Mouse (Mus musculus) MEL (cell line): ENCODE results near the gene Dnajc11. TPM values are rescaled to one million over a fixed set of nuclear protein-coding genes. Genes with fewer than 3 reads are reported as not detected.
A peak's percentile ranks its signal among the peaks of the same experiment; 100 is the strongest.

Experiments
- DNase-seq: peaks from one replicate; pipeline ENCODE4 v3.0.0; 2011; ENCODE audit warnings: low read depth, low spot score
- H3K27ac ChIP-seq: 2 replicates; pipeline ENCODE4 v1.5.1; 2012; ENCODE audit warnings: low read depth, mild to moderate bottlenecking, control low read depth, low read length, moderate library complexity; ENCODE audit not compliant: control insufficient read depth
- H3K27me3 ChIP-seq, 2 experiments: fragments of 150-350 bp in 1 of 2; sonication (generic) in 1 of 2; 2 replicates each; pipeline ENCODE4 v1.6.1; 2012; ENCODE audit warnings: low read length in 2 of 2, mild to moderate bottlenecking in 2 of 2, improper control_type of control experiment in 1 of 2, moderate library complexity in 1 of 2; ENCODE audit not compliant: insufficient read depth in 2 of 2, control insufficient read depth in 1 of 2
- H3K36me3 ChIP-seq, 2 experiments: 2 replicates each; pipeline ENCODE4 v1.6.1; 2012 to 2014; ENCODE audit warnings: low read length in 2 of 2, improper control_type of control experiment in 1 of 2, inconsistent platforms in 1 of 2, mild to moderate bottlenecking in 1 of 2; ENCODE audit not compliant: insufficient read depth in 2 of 2, control insufficient read depth in 1 of 2
- H3K4me1 ChIP-seq, 2 experiments: fragments of 150-350 bp in 1 of 2; sonication (generic) in 1 of 2; 2 replicates each; pipeline ENCODE4 v1.6.1; 2012; ENCODE audit warnings: low read length in 2 of 2, improper control_type of control experiment in 1 of 2, mild to moderate bottlenecking in 1 of 2; ENCODE audit not compliant: insufficient read depth in 2 of 2, control insufficient read depth in 1 of 2
- H3K4me3 ChIP-seq, 2 experiments: fragments of 150-350 bp in 1 of 2; sonication (generic) in 1 of 2; 2 replicates each; pipeline ENCODE4 v1.5.1; 2012; ENCODE audit warnings: low read depth in 2 of 2, low read length in 2 of 2, mild to moderate bottlenecking in 2 of 2, moderate library complexity in 2 of 2, control low read depth in 1 of 2, improper control_type of control experiment in 1 of 2; ENCODE audit not compliant: control insufficient read depth in 1 of 2, insufficient read depth in 1 of 2
- H3K79me2 ChIP-seq: 2 replicates; pipeline ENCODE4 v1.6.1; 2012; ENCODE audit warnings: mild to moderate bottlenecking, low read length, moderate library complexity; ENCODE audit not compliant: control insufficient read depth, poor library complexity, insufficient read depth
- H3K9ac ChIP-seq: 2 replicates; pipeline ENCODE4 v1.6.1; 2012; ENCODE audit warnings: low read depth, mild to moderate bottlenecking, control low read depth, low read length, moderate library complexity; ENCODE audit not compliant: control insufficient read depth, poor library complexity, severe bottlenecking
- H3K9me3 ChIP-seq: fragments of 150-350 bp; sonication (generic); replicated peaks from 2 replicates; pipeline ENCODE4 v1.6.1; 2012; ENCODE audit warnings: mild to moderate bottlenecking, low read length, improper control_type of control experiment, moderate library complexity; ENCODE audit not compliant: insufficient read depth
- BHLHE40 ChIP-seq: IDR thresholded peaks from 2 replicates; pipeline ENCODE4 v1.6.1; 2012; ENCODE audit warnings: low read depth, mild to moderate bottlenecking, inconsistent platforms, low read length, improper control_type of control experiment, borderline replicate concordance
- CHD1 ChIP-seq: IDR thresholded peaks from 2 replicates; pipeline ENCODE4 v1.6.1; 2012; ENCODE audit warnings: low read depth, mild to moderate bottlenecking, inconsistent platforms, low read length, improper control_type of control experiment
- CHD2 ChIP-seq: IDR thresholded peaks from 2 replicates; pipeline ENCODE4 v1.6.1; 2011; ENCODE audit warnings: low read length, improper control_type of control experiment
- CTCF ChIP-seq, 3 experiments: IDR thresholded peaks in 2 of 3; conservative IDR thresholded peaks in 1 of 3; 2 replicates each; pipeline ENCODE4 v1.5.1; 2011 to 2012; ENCODE audit warnings: low read length in 3 of 3, low read depth in 2 of 3, mild to moderate bottlenecking in 2 of 3, improper control_type of control experiment in 1 of 3, inconsistent platforms in 1 of 3, mixed read lengths in 1 of 3, moderate library complexity in 1 of 3; ENCODE audit not compliant: control insufficient read depth in 1 of 3, insufficient read depth in 1 of 3, poor library complexity in 1 of 3, severe bottlenecking in 1 of 3
- E2F4 ChIP-seq: IDR thresholded peaks from 2 replicates; pipeline ENCODE4 v1.6.1; 2011; ENCODE audit warnings: low read depth, low read length, improper control_type of control experiment, borderline replicate concordance
- ELF1 ChIP-seq: IDR thresholded peaks from 2 replicates; pipeline ENCODE4 v1.6.1; 2014; ENCODE audit warnings: low read depth, mild to moderate bottlenecking, inconsistent platforms, low read length, improper control_type of control experiment, moderate library complexity
- EP300 ChIP-seq, 2 experiments: IDR thresholded peaks; 2 replicates each; pipeline ENCODE4 v1.6.1; 2011; ENCODE audit warnings: improper control_type of control experiment in 2 of 2, low read length in 2 of 2, low read depth in 1 of 2, mild to moderate bottlenecking in 1 of 2
- ETS1 ChIP-seq: IDR thresholded peaks from 2 replicates; pipeline ENCODE4 v1.6.1; 2012; ENCODE audit warnings: low read depth, mild to moderate bottlenecking, inconsistent platforms, low read length, improper control_type of control experiment, moderate library complexity
- GABPA ChIP-seq: IDR thresholded peaks from 2 replicates; pipeline ENCODE4 v1.6.1; 2012; ENCODE audit warnings: low read depth, mild to moderate bottlenecking, inconsistent platforms, low read length, improper control_type of control experiment, moderate library complexity
- GATA1 ChIP-seq: IDR thresholded peaks from 2 replicates; pipeline ENCODE4 v1.6.1; 2011; ENCODE audit warnings: low read depth, low read length, improper control_type of control experiment
- JUND ChIP-seq: IDR thresholded peaks from 2 replicates; pipeline ENCODE4 v1.6.1; 2011; ENCODE audit warnings: low read depth, mild to moderate bottlenecking, improper control_type of control experiment, low read length
- KAT2A ChIP-seq: conservative IDR thresholded peaks from 2 replicates; pipeline ENCODE4 v1.6.1; 2012; ENCODE audit warnings: low read depth, low read length, improper control_type of control experiment, inconsistent platforms
- MAZ ChIP-seq: IDR thresholded peaks from 2 replicates; pipeline ENCODE4 v1.6.1; 2012; ENCODE audit warnings: low read depth, mild to moderate bottlenecking, inconsistent platforms, low read length, improper control_type of control experiment
- MEF2A ChIP-seq: IDR thresholded peaks from 2 replicates; pipeline ENCODE4 v1.6.1; 2014; ENCODE audit warnings: low read depth, mild to moderate bottlenecking, inconsistent platforms, low read length, improper control_type of control experiment; ENCODE audit not compliant: poor library complexity, insufficient replicate concordance, severe bottlenecking; ENCODE audit errors: extremely low read depth
- MXI1 ChIP-seq: IDR thresholded peaks from 2 replicates; pipeline ENCODE4 v1.6.1; 2011; ENCODE audit warnings: mild to moderate bottlenecking, low read depth, low read length, improper control_type of control experiment
- MYC ChIP-seq: IDR thresholded peaks from 2 replicates; pipeline ENCODE4 v1.6.1; 2011; ENCODE audit warnings: low read depth, mild to moderate bottlenecking, low read length, improper control_type of control experiment, moderate library complexity
- NRF1 ChIP-seq: IDR thresholded peaks from 2 replicates; pipeline ENCODE4 v1.6.1; 2014; ENCODE audit warnings: low read depth, mild to moderate bottlenecking, inconsistent platforms, low read length, improper control_type of control experiment, moderate library complexity; ENCODE audit not compliant: poor library complexity, insufficient read depth, severe bottlenecking
- POLR2AphosphoS2 ChIP-seq: IDR thresholded peaks from 2 replicates; pipeline ENCODE4 v1.6.1; 2011; ENCODE audit warnings: low read length, improper control_type of control experiment
- RAD21 ChIP-seq: IDR thresholded peaks from 2 replicates; pipeline ENCODE4 v1.6.1; 2011; ENCODE audit warnings: mild to moderate bottlenecking, low read depth, low read length, improper control_type of control experiment
- SIN3A ChIP-seq: IDR thresholded peaks from 2 replicates; pipeline ENCODE4 v1.6.1; 2012; ENCODE audit warnings: low read length, improper control_type of control experiment, inconsistent platforms
- SMC3 ChIP-seq: IDR thresholded peaks from 2 replicates; pipeline ENCODE4 v1.6.1; 2011; ENCODE audit warnings: low read depth, low read length, improper control_type of control experiment
- TBP ChIP-seq: IDR thresholded peaks from 2 replicates; pipeline ENCODE4 v1.8.0; 2011; ENCODE audit warnings: low read depth, low read length, improper control_type of control experiment
- TCF12 ChIP-seq: IDR thresholded peaks from 2 replicates; pipeline ENCODE4 v1.6.1; 2014; ENCODE audit warnings: low read depth, mild to moderate bottlenecking, inconsistent platforms, low read length, improper control_type of control experiment, moderate library complexity
- UBTF ChIP-seq: IDR thresholded peaks from 2 replicates; pipeline ENCODE4 v1.6.1; 2012; ENCODE audit warnings: low read depth, mild to moderate bottlenecking, inconsistent platforms, low read length, improper control_type of control experiment, moderate library complexity, borderline replicate concordance; ENCODE audit not compliant: insufficient read depth
- USF1 ChIP-seq: IDR thresholded peaks from 2 replicates; pipeline ENCODE4 v1.6.1; 2014; ENCODE audit warnings: low read depth, mild to moderate bottlenecking, inconsistent platforms, low read length, improper control_type of control experiment, moderate library complexity
- USF2 ChIP-seq, 2 experiments: IDR thresholded peaks; 2 replicates each; pipeline ENCODE4 v1.6.1; 2011 to 2012; ENCODE audit warnings: improper control_type of control experiment in 2 of 2, low read length in 2 of 2, borderline replicate concordance in 1 of 2, inconsistent platforms in 1 of 2, low read depth in 1 of 2, mild to moderate bottlenecking in 1 of 2; ENCODE audit not compliant: insufficient read depth in 1 of 2
- ZC3H11A ChIP-seq: IDR thresholded peaks from 2 replicates; pipeline ENCODE4 v1.6.1; 2012; ENCODE audit warnings: low read depth, mild to moderate bottlenecking, inconsistent platforms, low read length, improper control_type of control experiment
- ZKSCAN1 ChIP-seq: IDR thresholded peaks from 2 replicates; pipeline ENCODE4 v1.6.1; 2012; ENCODE audit warnings: low read depth, mild to moderate bottlenecking, inconsistent platforms, low read length, improper control_type of control experiment, moderate library complexity
- ZMIZ1 ChIP-seq: IDR thresholded peaks from 2 replicates; pipeline ENCODE4 v1.6.1; 2012; ENCODE audit warnings: low read depth, mild to moderate bottlenecking, inconsistent platforms, low read length, improper control_type of control experiment, moderate library complexity
- ZNF384 ChIP-seq: IDR thresholded peaks from 2 replicates; pipeline ENCODE4 v1.6.1; 2012; ENCODE audit warnings: low read depth, mild to moderate bottlenecking, inconsistent platforms, low read length, improper control_type of control experiment
- polyA plus RNA-seq, 2 experiments: library from polyadenylated mRNA; stranded (reverse) in 1 of 2; unstranded in 1 of 2; fragments of >175 nt in 1 of 2; fragments of >200 nt in 1 of 2; gene quantifications; 2 replicates each; pipeline versions ENCODE4 v1.2.1 to v1.2.4; 2012; ENCODE audit warnings: low replicate concordance in 2 of 2, low read depth in 1 of 2; ENCODE audit not compliant: insufficient read length in 2 of 2, insufficient read depth in 1 of 2, missing spikeins in 1 of 2
- total RNA-seq: library from RNA; depleted of rRNA; stranded (reverse); fragments of 300-350 nt; gene quantifications from 2 replicates; pipeline ENCODE4 v1.2.3, GENCODE M21; 2012

Dnajc11 gene
- total and polyA plus RNA-seq, 3 experiments = 128 to 278 (median 157) TPM

DNA sequence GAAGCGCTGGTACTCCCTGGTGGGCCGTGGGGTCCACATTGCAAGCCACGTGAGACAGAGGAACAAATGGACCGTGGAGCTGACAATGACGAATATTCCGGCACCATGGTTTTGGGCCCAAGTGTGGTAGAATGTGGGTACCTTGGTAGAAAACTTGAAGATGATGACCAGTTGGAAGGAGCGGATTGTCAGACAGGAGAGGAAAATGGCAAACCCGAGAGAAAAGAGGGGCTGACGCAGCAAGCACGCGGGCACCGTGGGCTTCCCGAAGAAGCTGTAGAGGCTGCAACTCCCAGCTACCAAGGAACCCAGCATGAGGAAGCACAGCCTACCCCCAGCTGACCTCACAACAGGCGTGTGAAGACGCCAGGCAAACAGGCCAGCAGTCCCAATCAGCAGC is 95.0 kb downstream of the Dnajc11 start:
- no peak for TF ChIP-seq EP300 (IDR thresholded peaks at IDR 0.05; ENCODE audit: low read depth in 1 of 2, low read length in 2 of 2)
- no peak for TF ChIP-seq KAT2A
- no peak for TF ChIP-seq E2F4
- no peak for TF ChIP-seq POLR2AphosphoS2
- TF ChIP-seq ZMIZ1 = no peak
- TF ChIP-seq NRF1 = no peak
- no peak for TF ChIP-seq ETS1
- no peak for TF ChIP-seq ZC3H11A
- TF ChIP-seq ZKSCAN1 = no peak
- no peak for TF ChIP-seq CTCF (IDR thresholded peaks at IDR 0.05 in 2 of 3, conservative IDR thresholded peaks at IDR 0.05 in 1 of 3; ENCODE audit: control insufficient read depth in 1 of 3, insufficient read depth in 1 of 3, low read depth in 2 of 3, low read length in 3 of 3, poor library complexity in 1 of 3, severe bottlenecking in 1 of 3)
- no peak for TF ChIP-seq USF1
- no peak for TF ChIP-seq ZNF384
- TF ChIP-seq MYC = no peak
- TF ChIP-seq MAZ = no peak
- no peak for TF ChIP-seq UBTF
- TF ChIP-seq SIN3A = no peak
- TF ChIP-seq BHLHE40 = no peak
- TF ChIP-seq SMC3 = no peak
- TF ChIP-seq, all 39 proteins: peak for 0
- H3K4me3 ChIP-seq = no peak overlapping the region
- peaks cover 0 to 22% of the 10 kb centered on the region in 2 experiments; a peak in 3 of 4 replicates for H3K4me1 ChIP-seq
- no peak overlapping the region for H3K9ac ChIP-seq
- H3K27ac ChIP-seq = no peak overlapping the region
- peaks cover 0 to 15% of the 10 kb centered on the region in 2 experiments; a peak in 2 of 4 replicates for H3K36me3 ChIP-seq
- peaks cover 29% of the 10 kb centered on the region for H3K79me2 ChIP-seq
- no peaks in the 10 kb centered on the region for H3K9me3 ChIP-seq
- DNase-seq = no peak
- H3K27me3 ChIP-seq = no peaks in the 10 kb centered on the region

DNA sequence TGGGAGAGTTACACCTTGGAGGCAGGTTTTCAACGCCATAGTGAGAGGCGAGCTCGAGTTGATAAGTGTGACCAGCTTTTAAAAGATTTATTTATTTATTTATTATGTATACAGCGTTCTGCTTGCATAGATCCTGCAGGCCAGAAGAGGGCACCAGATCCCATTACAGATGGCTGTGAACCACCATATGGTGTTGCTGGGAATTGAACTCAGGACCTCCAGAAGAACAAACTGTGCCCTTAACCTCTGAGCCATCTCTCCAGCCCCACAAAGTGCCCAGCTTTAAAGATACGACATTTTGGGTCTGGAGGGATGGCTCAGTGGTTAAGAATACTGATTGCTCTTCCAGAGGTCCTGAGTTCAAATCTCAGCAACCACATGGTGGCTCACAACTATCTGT is 95.6 kb downstream of the Dnajc11 start:
- Histone ChIP-seq H3K9me3 (no peaks in the 10 kb centered on the region), H3K4me3 (no peak overlapping the region)
- TF ChIP-seq TCF12 (no peak), SIN3A (peak; percentile 33; the same call in 1 of the 2 replicates), RAD21 (peak; percentile 13), NRF1 (no peak), MXI1 (no peak), MAZ (no peak), ELF1 (no peak), TBP (peak; percentile 93), GABPA (no peak), USF2 (IDR thresholded peaks at IDR 0.05; ENCODE audit: borderline replicate concordance in 1 of 2, insufficient read depth in 1 of 2, low read depth in 1 of 2, low read length in 2 of 2) (no peak), JUND (no peak), ZC3H11A (no peak), MEF2A (no peak), CHD2 (no peak), CHD1 (no peak), CTCF (IDR thresholded peaks at IDR 0.05 in 2 of 3, conservative IDR thresholded peaks at IDR 0.05 in 1 of 3; ENCODE audit: control insufficient read depth in 1 of 3, insufficient read depth in 1 of 3, low read depth in 2 of 3, low read length in 3 of 3, poor library complexity in 1 of 3, severe bottlenecking in 1 of 3) (peak; percentile 35 to 50 (median 42)), POLR2AphosphoS2 (no peak), SMC3 (peak; percentile 17; the same call in 1 of the 2 replicates), GATA1 (no peak), MYC (0 out of 2 replicates have a peak, but pooled peaks have one; percentile 20)
- TF ChIP-seq, all 39 proteins: peak for 6
- no peak overlapping the region for H3K9ac ChIP-seq
- peaks cover 0 to 15% of the 10 kb centered on the region in 2 experiments; a peak in 2 of 4 replicates for H3K36me3 ChIP-seq
- H3K27me3 ChIP-seq = no peaks in the 10 kb centered on the region
- peaks cover 29% of the 10 kb centered on the region for H3K79me2 ChIP-seq
- peak; percentile 60 for DNase-seq
- H3K27ac ChIP-seq = no peak overlapping the region
- H3K4me1 ChIP-seq = peaks cover 0 to 22% of the 10 kb centered on the region in 2 experiments; a peak in 3 of 4 replicates
